In the genomic region with DNA sequence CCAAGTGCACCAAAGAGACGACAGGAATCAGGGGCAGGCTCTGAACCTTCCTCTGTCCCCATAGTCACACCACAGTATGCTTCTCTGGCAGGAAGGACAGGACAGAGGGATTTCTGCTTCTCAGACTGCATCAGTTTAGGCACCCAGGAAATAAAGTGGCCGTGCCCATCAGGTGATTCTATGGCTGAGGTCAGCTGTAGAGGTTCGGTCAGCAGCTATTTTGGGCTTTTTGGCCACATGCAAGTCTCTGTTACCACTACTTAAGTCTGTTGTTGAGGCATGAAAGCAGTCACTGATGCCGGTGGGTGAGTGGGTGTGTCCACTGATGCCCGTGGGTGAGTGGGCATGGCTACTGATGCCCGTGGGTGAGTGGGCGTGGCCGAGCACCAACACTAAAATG, we compare ENCODE assay signal across 15 mouse cellular contexts.
DNase-seq lines count a peak whose midpoint lies in the region.
"Had no signal": no experiment of that assay in that cellular context is flagged by ENCODE, and none has a peak within 500 bp of the region (broad histone marks: within the 10 kb centered on the region; RNA-seq: fewer than 3 reads in every experiment).

No protein-coding gene starts in this region.

- H3K27ac ChIP-seq in heart, embryonic 10.5 days, result no peak overlapping the region

- 93% methylated on average over 8 of the region's 8 CpGs for WGBS in heart, embryonic 10.5 days

- no peaks in the 10 kb centered on the region for H3K9me3 ChIP-seq in heart, embryonic 10.5 days

- no peak overlapping the region for H3K4me3 ChIP-seq in heart, embryonic 10.5 days

- peaks cover 7% of the 10 kb centered on the region for H3K4me1 ChIP-seq in heart, embryonic 10.5 days

- DNase-seq in heart, adult 11 months, result peak; percentile 78
- DNase-seq in heart, postnatal 36 days, result no peak
- peak; percentile 60 for DNase-seq in heart, embryonic 10.5 days (ENCODE audit: low spot score)
- DNase-seq in heart, postnatal 10 days, result no peak
- DNase-seq: adrenal gland, adult 2 months; adrenal gland, adult 8-10 months; adrenal gland, postnatal 10 days; adrenal gland, postnatal 14 days; adrenal gland, postnatal 25 days; adrenal gland, postnatal 36 days; B cell, adult 2 months; cerebellum, adult 11 months; cerebellum, adult 11-12 months; cerebellum, adult 18-20 months had no signal

- no peaks in the 10 kb centered on the region for H3K36me3 ChIP-seq in heart, embryonic 10.5 days
- H3K36me3 ChIP-seq: G1E had no signal

- intact Hi-C loops in heart, postnatal 36 days (cut with DNase I), result no loop called here
- intact Hi-C loops in heart, postnatal 10 days (cut with DNase I), result no loop called here

- H3K27me3 ChIP-seq in heart, embryonic 10.5 days (ENCODE audit: insufficient read depth, poor library complexity, severe bottlenecking), result peaks cover 11% of the 10 kb centered on the region

Comparison
In these comparisons a context has a peak if more than half of its experiments do, and no peak if none do; other contexts are left out.
1. DNase-seq: peak in heart, adult 11 months (single experiment) and heart, embryonic 10.5 days (single experiment); none in heart, postnatal 36 days (0 of 2) and heart, postnatal 10 days (0 of 2).